Mouse (Mus musculus): ENCODE data around the gene Itgb5. TPM values are rescaled to one million over a fixed set of nuclear protein-coding genes. Genes with fewer than 3 reads are reported as not detected.
A peak's percentile ranks its signal among the peaks of the same experiment; 100 is the strongest.

Gene Itgb5
- polyA plus RNA-seq, 1 experiment from 2014 or later: 42.4 TPM

GRCm38 (mm10) chr16:33859988-33860700 lies 30.7 kb downstream of the Itgb5 start:
- 0 out of 2 replicates have a peak, but pooled peaks have one; percentile 35 for ATAC-seq (replicated peaks; ENCODE audit: insufficient number of reproducible peaks, low FRiP score, low TSS enrichment)
- no peaks in the 10 kb centered on the region for H3K27me3 ChIP-seq (ENCODE audit: control insufficient read depth, insufficient read depth, low read length)
- no peak overlapping the region for H3K27ac ChIP-seq (ENCODE audit: low read depth, low read length)
- H3K9ac ChIP-seq (ENCODE audit: low read depth, low read length): no peak overlapping the region; the same call in 1 of the 2 replicates
- H3K4me3 ChIP-seq (ENCODE audit: low read depth, low read length): no peak overlapping the region
- peaks cover 17% of the 10 kb centered on the region for H3K4me1 ChIP-seq (ENCODE audit: control insufficient read depth, insufficient read depth, low read length)
- peak overlapping the region; percentile 47 for H3K4me2 ChIP-seq
- no peaks in the 10 kb centered on the region for H3K36me3 ChIP-seq (ENCODE audit: control insufficient read depth, insufficient read depth, low read length)
- H3K9me3 ChIP-seq (replicated peaks; ENCODE audit: control insufficient read depth, low read length): no peaks in the 10 kb centered on the region
- WGBS (ENCODE audit: insufficient replicate concordance): 45% methylated on average over 14 of the region's 14 CpGs

GRCm38 (mm10) chr16:33862406-33862805 lies 32.9 kb downstream of the Itgb5 start:
- Histone ChIP-seq H3K9me3 (replicated peaks; ENCODE audit: control insufficient read depth, low read length) (no peaks in the 10 kb centered on the region), H3K4me2 (no peak overlapping the region), H3K9ac (ENCODE audit: low read depth, low read length) (no peak overlapping the region), H3K36me3 (ENCODE audit: control insufficient read depth, insufficient read depth, low read length) (no peaks in the 10 kb centered on the region), H3K27me3 (ENCODE audit: control insufficient read depth, insufficient read depth, low read length) (no peaks in the 10 kb centered on the region), H3K4me3 (ENCODE audit: low read depth, low read length) (no peak overlapping the region), H3K4me1 (ENCODE audit: control insufficient read depth, insufficient read depth, low read length) (peaks cover 17% of the 10 kb centered on the region), H3K27ac (ENCODE audit: low read depth, low read length) (no peak overlapping the region)
- 76% methylated on average over 4 of the region's 4 CpGs for WGBS (ENCODE audit: insufficient replicate concordance)
- no peak for ATAC-seq (replicated peaks; ENCODE audit: insufficient number of reproducible peaks, low FRiP score, low TSS enrichment)

GRCm38 (mm10) chr16:33863208-33863751 lies 33.8 kb downstream of the Itgb5 start:
- Histone ChIP-seq H3K36me3 (ENCODE audit: control insufficient read depth, insufficient read depth, low read length) (no peaks in the 10 kb centered on the region), H3K27ac (ENCODE audit: low read depth, low read length) (no peak overlapping the region), H3K9me3 (replicated peaks; ENCODE audit: control insufficient read depth, low read length) (no peaks in the 10 kb centered on the region), H3K9ac (ENCODE audit: low read depth, low read length) (no peak overlapping the region), H3K4me2 (no peak overlapping the region), H3K27me3 (ENCODE audit: control insufficient read depth, insufficient read depth, low read length) (no peaks in the 10 kb centered on the region), H3K4me1 (ENCODE audit: control insufficient read depth, insufficient read depth, low read length) (peaks cover 17% of the 10 kb centered on the region), H3K4me3 (ENCODE audit: low read depth, low read length) (no peak overlapping the region)
- 74% methylated on average over 5 of the region's 5 CpGs for WGBS (ENCODE audit: insufficient replicate concordance)
- no peak for ATAC-seq (replicated peaks; ENCODE audit: insufficient number of reproducible peaks, low FRiP score, low TSS enrichment)

- ATAC-seq (replicated peaks; ENCODE audit: insufficient number of reproducible peaks, low FRiP score, low TSS enrichment): no peak
- H3K4me1 ChIP-seq (ENCODE audit: control insufficient read depth, insufficient read depth, low read length): 0 out of 2 replicates have a peak, but pooled peaks cover 9% of the 10 kb centered on the region
- no peaks in the 10 kb centered on the region for H3K36me3 ChIP-seq (ENCODE audit: control insufficient read depth, insufficient read depth, low read length)
- H3K27me3 ChIP-seq (ENCODE audit: control insufficient read depth, insufficient read depth, low read length): no peaks in the 10 kb centered on the region
- H3K4me3 ChIP-seq (ENCODE audit: low read depth, low read length): no peak overlapping the region
- no peaks in the 10 kb centered on the region for H3K9me3 ChIP-seq (replicated peaks; ENCODE audit: control insufficient read depth, low read length)
- no peak overlapping the region for H3K27ac ChIP-seq (ENCODE audit: low read depth, low read length)
- H3K9ac ChIP-seq (ENCODE audit: low read depth, low read length): no peak overlapping the region
- WGBS (ENCODE audit: insufficient replicate concordance): 77% methylated on average over 3 of the region's 3 CpGs
- H3K4me2 ChIP-seq: no peak overlapping the region
These were observed 40.8 kb downstream of the Itgb5 start for GRCm38 (mm10) chr16:33870224-33870785.

- 75% methylated on average over 13 of the region's 13 CpGs for WGBS (ENCODE audit: insufficient replicate concordance)
- Histone ChIP-seq H3K9me3 (replicated peaks; ENCODE audit: control insufficient read depth, low read length) (no peaks in the 10 kb centered on the region), H3K27ac (ENCODE audit: low read depth, low read length) (no peak overlapping the region), H3K4me3 (ENCODE audit: low read depth, low read length) (no peak overlapping the region), H3K27me3 (ENCODE audit: control insufficient read depth, insufficient read depth, low read length) (no peaks in the 10 kb centered on the region), H3K4me2 (no peak overlapping the region), H3K9ac (ENCODE audit: low read depth, low read length) (no peak overlapping the region), H3K4me1 (ENCODE audit: control insufficient read depth, insufficient read depth, low read length) (peaks cover 9% of the 10 kb centered on the region; the same call in 1 of the 2 replicates), H3K36me3 (ENCODE audit: control insufficient read depth, insufficient read depth, low read length) (no peaks in the 10 kb centered on the region)
- ATAC-seq (replicated peaks; ENCODE audit: insufficient number of reproducible peaks, low FRiP score, low TSS enrichment): no peak
These were observed 41.7 kb downstream of the Itgb5 start for GRCm38 (mm10) chr16:33870988-33871758.

- no peak for ATAC-seq (replicated peaks; ENCODE audit: insufficient number of reproducible peaks, low FRiP score, low TSS enrichment)
- H3K9ac ChIP-seq (ENCODE audit: low read depth, low read length): peak overlapping the region; percentile 43; the same call in 1 of the 2 replicates
- H3K4me2 ChIP-seq: no peak overlapping the region
- no peak overlapping the region for H3K4me3 ChIP-seq (ENCODE audit: low read depth, low read length)
- no peaks in the 10 kb centered on the region for H3K36me3 ChIP-seq (ENCODE audit: control insufficient read depth, insufficient read depth, low read length)
- WGBS (ENCODE audit: insufficient replicate concordance): 55% methylated on average over 14 of the region's 14 CpGs
- H3K9me3 ChIP-seq (replicated peaks; ENCODE audit: control insufficient read depth, low read length): no peaks in the 10 kb centered on the region
- no peak overlapping the region for H3K27ac ChIP-seq (ENCODE audit: low read depth, low read length)
- H3K27me3 ChIP-seq (ENCODE audit: control insufficient read depth, insufficient read depth, low read length): no peaks in the 10 kb centered on the region
- H3K4me1 ChIP-seq (ENCODE audit: control insufficient read depth, insufficient read depth, low read length): peaks cover 16% of the 10 kb centered on the region; the same call in 1 of the 2 replicates
These were observed 42.5 kb downstream of the Itgb5 start for GRCm38 (mm10) chr16:33871865-33872443.

GRCm38 (mm10) chr16:33873282-33873681 lies 43.8 kb downstream of the Itgb5 start:
- H3K9ac ChIP-seq (ENCODE audit: low read depth, low read length): no peak overlapping the region

More at GRCm38 (mm10) chr16:33873282-33873681, 43.8 kb downstream of the Itgb5 start:
- ATAC-seq (replicated peaks; ENCODE audit: insufficient number of reproducible peaks, low FRiP score, low TSS enrichment): no peak
- Histone ChIP-seq H3K4me3 (ENCODE audit: low read depth, low read length) (no peak overlapping the region), H3K27me3 (ENCODE audit: control insufficient read depth, insufficient read depth, low read length) (no peaks in the 10 kb centered on the region), H3K27ac (ENCODE audit: low read depth, low read length) (no peak overlapping the region), H3K4me2 (no peak overlapping the region), H3K4me1 (ENCODE audit: control insufficient read depth, insufficient read depth, low read length) (peaks cover 27% of the 10 kb centered on the region; the same call in 1 of the 2 replicates), H3K36me3 (ENCODE audit: control insufficient read depth, insufficient read depth, low read length) (no peaks in the 10 kb centered on the region), H3K9me3 (replicated peaks; ENCODE audit: control insufficient read depth, low read length) (no peaks in the 10 kb centered on the region)
- 52% methylated on average over 7 of the region's 7 CpGs for WGBS (ENCODE audit: insufficient replicate concordance)

Measured in heart, embryonic 11.5 days (tissue).